Mouse (Mus musculus) forebrain, embryonic 16.5 days (tissue): ENCODE measurements around the gene Hoxc9. TPM values are rescaled to one million over a fixed set of nuclear protein-coding genes. Genes with fewer than 3 reads are reported as not detected.
A peak's percentile ranks its signal among the peaks of the same experiment; 100 is the strongest.

Experiments used
- ATAC-seq: fragments of 200-750 bp; cut with Nextera tagmentation; 2 replicates; pipeline ENCODE4 v1.8.0; 2017; ENCODE audit warnings: mild to moderate bottlenecking, moderate library complexity
- H3K27ac ChIP-seq: fragments of 300-500 bp; sonication (generic); 2 replicates; pipeline ENCODE4 v1.5.1; 2014; ENCODE audit warnings: low read length, control low read depth
- H3K27me3 ChIP-seq: fragments of 300-500 bp; sonication (generic); replicated peaks from 2 replicates; pipeline ENCODE4 v1.6.1; 2014; ENCODE audit warnings: low read length; ENCODE audit not compliant: control insufficient read depth, insufficient read depth
- H3K36me3 ChIP-seq: fragments of 300-500 bp; sonication (generic); 2 replicates; pipeline ENCODE4 v1.6.1; 2014; ENCODE audit not compliant: control insufficient read depth, insufficient read depth
- H3K4me1 ChIP-seq: fragments of 300-500 bp; sonication (generic); replicated peaks from 2 replicates; pipeline ENCODE4 v1.6.1; 2014; ENCODE audit warnings: low read length; ENCODE audit not compliant: control insufficient read depth, insufficient read depth
- H3K4me2 ChIP-seq: fragments of 300-500 bp; sonication (generic); 2 replicates; pipeline ENCODE4 v1.6.1; 2014; ENCODE audit warnings: mild to moderate bottlenecking, low read length, control low read depth
- H3K4me3 ChIP-seq: fragments of 300-500 bp; sonication (generic); replicated peaks from 2 replicates; pipeline ENCODE4 v1.5.1; 2014; ENCODE audit warnings: mild to moderate bottlenecking, low read length, control low read depth
- H3K9ac ChIP-seq: fragments of 300-500 bp; sonication (generic); replicated peaks from 2 replicates; pipeline ENCODE4 v1.6.1; 2014; ENCODE audit warnings: low read depth, low read length, control low read depth
- H3K9me3 ChIP-seq: fragments of 300-500 bp; sonication (generic); 2 replicates; pipeline ENCODE4 v1.6.1; 2016; ENCODE audit warnings: low read length; ENCODE audit not compliant: control insufficient read depth
- WGBS: fragments of 180-500 bp; shearing (Covaris S2); extraction: QIAGEN DNeasy Blood & Tissue Kit; methylation state at CpG from one replicate; pipeline ENCODE4 v1.1.7; 2014; 5-methylcytosine and 5-hydroxymethylcytosine counted together
- polyA plus RNA-seq: library from polyadenylated mRNA; unstranded; fragments of >200 nt; fragmentation: Nextera tagmentation; extraction: Ambion mirVana; gene quantifications from 2 replicates; pipeline ENCODE4 v1.2.1, GENCODE M21; 2015

Gene Hoxc9
- polyA plus RNA-seq, 1 experiment from 2014 or later, result not detected

GRCm38 (mm10) chr15:103024131-103024530 lies 47.9 kb downstream of the Hoxc9 start:
- Histone ChIP-seq H3K36me3 (no peaks in the 10 kb centered on the region), H3K4me2 (no peak overlapping the region), H3K4me1 (no peaks in the 10 kb centered on the region), H3K9ac (no peak overlapping the region), H3K9me3 (no peaks in the 10 kb centered on the region), H3K27ac (no peak overlapping the region), H3K27me3 (peaks cover 96% of the 10 kb centered on the region), H3K4me3 (no peak overlapping the region)
- WGBS, result 3% methylated on average over 2 of the region's 2 CpGs
- ATAC-seq, result no peak

GRCm38 (mm10) chr15:103027266-103028235 lies 51.3 kb downstream of the Hoxc9 start:
- Histone ChIP-seq H3K27ac (no peak overlapping the region), H3K4me3 (no peak overlapping the region), H3K4me2 (no peak overlapping the region), H3K9me3 (no peaks in the 10 kb centered on the region), H3K27me3 (peaks cover 91% of the 10 kb centered on the region), H3K9ac (no peak overlapping the region), H3K4me1 (no peaks in the 10 kb centered on the region), H3K36me3 (no peaks in the 10 kb centered on the region)
- ATAC-seq, result no peak
- WGBS, result under 1% methylated on average over 43 of the region's 43 CpGs

DNA sequence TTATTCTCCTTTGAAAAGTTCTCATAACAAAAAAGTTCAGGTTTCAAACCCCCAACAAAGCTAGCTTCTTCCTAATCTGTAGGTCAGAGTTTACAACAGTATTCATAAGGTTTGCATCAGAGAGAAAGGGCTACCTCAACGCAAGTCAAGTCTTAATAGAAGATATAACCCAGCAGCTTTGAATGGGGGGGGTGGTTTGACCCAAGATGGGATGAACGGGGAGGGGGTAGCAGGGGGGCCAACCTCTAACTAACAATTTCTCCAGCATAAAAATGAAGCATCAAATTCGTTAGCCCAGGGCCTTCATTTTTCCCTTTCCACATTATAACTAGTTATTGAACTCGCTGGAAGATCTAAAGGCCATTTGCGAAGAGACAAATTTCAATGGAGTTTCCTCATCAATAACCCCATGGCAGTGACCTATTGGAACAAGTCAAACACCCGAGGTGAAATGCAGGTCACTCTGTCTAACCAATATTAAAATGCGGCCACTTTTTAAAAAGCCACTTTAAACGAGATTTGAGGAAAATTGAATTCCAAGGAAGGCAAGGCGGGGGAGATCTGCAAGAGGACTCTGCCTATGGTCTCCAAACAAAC lies 52.8 kb downstream of the Hoxc9 start:
- Histone ChIP-seq H3K4me1 (no peaks in the 10 kb centered on the region), H3K9ac (no peak overlapping the region), H3K27ac (no peak overlapping the region), H3K36me3 (no peaks in the 10 kb centered on the region), H3K4me3 (no peak overlapping the region), H3K4me2 (no peak overlapping the region), H3K27me3 (peaks cover 89% of the 10 kb centered on the region), H3K9me3 (no peaks in the 10 kb centered on the region)
- WGBS, result 7% methylated on average over 9 of the region's 9 CpGs
- ATAC-seq, result no peak

DNA sequence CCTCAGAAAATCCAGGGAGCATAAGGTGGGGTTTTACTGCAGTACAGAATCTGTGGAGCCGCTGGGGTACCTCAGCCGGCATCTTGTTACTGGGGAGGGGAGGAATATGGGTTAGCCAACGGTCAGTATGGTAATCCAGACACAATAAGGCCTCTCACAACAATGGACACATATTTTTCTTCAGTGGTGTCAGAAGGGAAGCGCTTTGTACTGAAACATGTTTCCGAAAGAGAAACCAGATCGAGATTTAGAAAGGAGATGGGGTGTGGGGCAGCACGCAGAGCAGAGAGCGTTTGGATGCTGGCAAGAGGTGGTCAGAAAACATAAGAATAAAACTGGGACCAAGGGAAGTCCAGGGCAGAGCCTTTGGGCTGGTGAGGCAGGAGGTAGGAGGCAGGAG lies 53.9 kb downstream of the Hoxc9 start:
- H3K9me3 ChIP-seq, result no peaks in the 10 kb centered on the region
- H3K27me3 ChIP-seq, result peaks cover 88% of the 10 kb centered on the region
- no peak overlapping the region for H3K9ac ChIP-seq
- H3K27ac ChIP-seq, result no peak overlapping the region
- ATAC-seq, result no peak
- no peaks in the 10 kb centered on the region for H3K36me3 ChIP-seq
- WGBS, result 2% methylated on average over 8 of the region's 8 CpGs
- H3K4me2 ChIP-seq, result no peak overlapping the region
- no peak overlapping the region for H3K4me3 ChIP-seq
- H3K4me1 ChIP-seq, result no peaks in the 10 kb centered on the region

GRCm38 (mm10) chr15:103032167-103032566 lies 55.9 kb downstream of the Hoxc9 start:
- H3K4me1 ChIP-seq, result no peaks in the 10 kb centered on the region
- no peak overlapping the region for H3K9ac ChIP-seq
- no peak overlapping the region for H3K4me3 ChIP-seq
- H3K4me2 ChIP-seq, result no peak overlapping the region
- WGBS, result no CpG with 5 or more reads among the region's 3 CpGs
- no peaks in the 10 kb centered on the region for H3K36me3 ChIP-seq
- H3K9me3 ChIP-seq, result no peaks in the 10 kb centered on the region
- no peak for ATAC-seq
- peaks cover 87% of the 10 kb centered on the region for H3K27me3 ChIP-seq
- no peak overlapping the region for H3K27ac ChIP-seq

DNA sequence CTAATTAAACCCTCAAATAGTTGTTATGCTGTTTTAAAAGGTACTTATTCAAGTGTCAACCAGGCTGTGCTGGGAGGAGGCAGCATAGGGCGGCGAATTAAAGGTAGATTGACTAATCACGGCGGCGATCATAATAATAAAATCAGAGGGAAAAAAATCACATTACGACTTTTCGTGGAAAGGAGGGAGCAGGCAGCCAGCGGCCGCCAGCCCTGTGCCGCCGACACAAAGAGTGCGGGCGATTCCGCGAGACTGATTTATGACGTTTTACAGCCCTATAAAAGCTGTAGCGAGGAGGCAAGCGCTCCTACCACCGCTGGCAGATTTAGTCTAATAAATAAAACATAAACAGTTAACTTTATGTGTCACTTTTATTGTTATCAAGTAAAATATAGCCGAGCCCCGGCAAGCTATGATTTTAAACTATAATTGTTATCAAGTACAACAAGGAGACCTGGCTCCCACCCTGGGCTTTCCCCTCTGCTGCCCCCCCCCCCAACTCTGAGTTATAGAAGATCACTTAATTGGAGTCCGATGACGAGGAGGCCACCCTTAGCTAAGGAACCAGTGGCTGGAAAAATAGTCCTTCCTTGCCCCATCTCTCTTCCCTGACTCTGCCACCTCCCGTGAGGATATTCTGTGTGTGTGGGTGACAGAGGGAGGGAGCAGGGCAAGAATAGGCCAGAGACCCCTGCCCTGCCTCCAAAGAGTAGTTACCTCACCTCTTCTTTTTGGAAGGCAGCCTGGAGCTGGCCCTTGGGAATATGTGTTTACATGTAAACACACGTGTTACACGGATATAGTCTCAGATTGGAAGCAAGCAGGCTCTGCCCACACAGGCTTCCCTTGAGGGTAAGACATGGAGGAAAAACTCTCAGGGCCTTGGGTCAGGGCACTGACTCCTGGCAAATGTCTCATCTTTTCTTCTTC lies 56.7 kb downstream of the Hoxc9 start:
- no peaks in the 10 kb centered on the region for H3K9me3 ChIP-seq
- H3K4me2 ChIP-seq, result no peak overlapping the region
- ATAC-seq, result no peak
- WGBS, result under 1% methylated on average over 26 of the region's 26 CpGs
- H3K36me3 ChIP-seq, result no peaks in the 10 kb centered on the region
- no peak overlapping the region for H3K4me3 ChIP-seq
- H3K27me3 ChIP-seq, result peaks cover 88% of the 10 kb centered on the region
- H3K27ac ChIP-seq, result no peak overlapping the region
- H3K4me1 ChIP-seq, result no peaks in the 10 kb centered on the region
- H3K9ac ChIP-seq, result no peak overlapping the region

DNA sequence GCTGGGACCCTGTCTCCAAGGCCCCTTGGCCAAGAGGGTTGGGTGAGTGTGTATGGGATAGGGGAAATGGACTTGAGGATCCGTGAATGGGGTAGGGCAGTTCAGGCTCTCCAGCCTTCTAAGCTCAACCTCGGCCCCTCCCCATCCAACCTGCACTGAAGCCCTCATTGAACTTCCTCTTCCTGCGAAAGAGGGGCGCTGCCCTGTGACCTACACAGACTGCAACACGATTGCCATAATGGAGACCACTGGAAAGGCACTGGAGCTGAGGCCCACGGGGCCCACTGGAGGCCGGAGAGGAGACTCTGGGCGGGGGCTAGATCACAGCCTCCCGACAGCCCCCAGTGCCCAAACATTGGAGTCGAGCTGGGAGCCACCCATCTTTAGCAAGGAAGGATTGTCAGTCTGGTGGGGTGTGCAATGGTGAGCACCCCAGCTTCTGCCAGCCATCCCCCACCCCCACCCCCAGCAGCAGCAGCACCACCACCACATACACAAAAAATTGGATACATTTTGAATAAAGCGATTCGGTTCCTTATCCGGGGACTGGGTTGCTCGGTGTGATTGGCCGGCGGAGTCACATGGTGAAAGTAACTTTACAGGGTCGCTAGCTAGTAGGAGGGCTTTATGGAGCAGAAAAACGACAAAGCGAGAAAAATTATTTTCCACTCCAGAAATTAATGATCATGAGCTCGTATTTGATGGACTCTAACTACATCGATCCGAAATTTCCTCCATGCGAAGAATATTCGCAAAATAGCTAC lies 58.0 kb downstream of the Hoxc9 start:
- H3K9me3 ChIP-seq, result no peaks in the 10 kb centered on the region
- no peak overlapping the region for H3K27ac ChIP-seq
- 1% methylated on average over 24 of the region's 24 CpGs for WGBS
- no peak for ATAC-seq
- no peaks in the 10 kb centered on the region for H3K36me3 ChIP-seq
- no peak overlapping the region for H3K4me3 ChIP-seq
- no peaks in the 10 kb centered on the region for H3K4me1 ChIP-seq
- peaks cover 88% of the 10 kb centered on the region for H3K27me3 ChIP-seq
- no peak overlapping the region for H3K9ac ChIP-seq
- H3K4me2 ChIP-seq, result peak overlapping the region; percentile 7; the same call in 1 of the 2 replicates
